12 mouse cellular contexts compared by ENCODE assay signal in genomic region chr11:96839877-96840276, GRCm38 (mm10).
"Had no signal": no experiment of that assay in that cellular context is flagged by ENCODE, and none has a peak within 500 bp of the region (broad histone marks: within the 10 kb centered on the region; RNA-seq: fewer than 3 reads in every experiment).

No protein-coding gene starts in this region.

- H3K4me2 ChIP-seq: limb, embryonic 15.5 days; liver, embryonic 12.5 days; lung, embryonic 14.5 days; midbrain, embryonic 11.5 days; midbrain, embryonic 15.5 days had no signal

- H3K4me3 ChIP-seq: limb, embryonic 15.5 days; liver, embryonic 12.5 days; megakaryocyte, embryonic 14.5 days; midbrain, embryonic 15.5 days had no signal

- H3K9me3 ChIP-seq: limb, embryonic 15.5 days; liver, embryonic 12.5 days; midbrain, embryonic 15.5 days had no signal

- H3K27ac ChIP-seq: limb, embryonic 15.5 days; liver, embryonic 12.5 days; midbrain, embryonic 15.5 days had no signal

- DNase-seq: kidney, adult 8-10 months; kidney, postnatal 36 days; lung, embryonic 14.5 days; lung, postnatal 10 days; lung, postnatal 4 days; thymus, postnatal 36 days had no signal

- H3K36me3 ChIP-seq: limb, embryonic 15.5 days; liver, embryonic 12.5 days; midbrain, embryonic 15.5 days had no signal

- H3K27me3 ChIP-seq: limb, embryonic 15.5 days; midbrain, embryonic 15.5 days had no signal

- ATAC-seq: intestine, embryonic 16.5 days; liver, embryonic 12.5 days; midbrain, embryonic 15.5 days had no signal

- H3K9ac ChIP-seq: limb, embryonic 15.5 days; liver, embryonic 12.5 days; lung, embryonic 14.5 days; midbrain, embryonic 15.5 days had no signal

- H3K4me1 ChIP-seq: limb, embryonic 15.5 days; midbrain, embryonic 15.5 days had no signal
